Mouse (Mus musculus) brain, embryonic 14.5 days (tissue): ENCODE results near the gene Kyat3.

ENCODE experiments used
- CTCF ChIP-seq: fragments of 200-500 bp; IDR thresholded peaks from 2 replicates; pipeline ENCODE4 v1.5.1; 2012; ENCODE audit warnings: inconsistent platforms, mild to moderate bottlenecking, moderate library complexity, borderline replicate concordance; ENCODE audit not compliant: insufficient read depth, insufficient read length; ENCODE audit errors: extremely low read depth
- POLR2A ChIP-seq: fragments of 200-500 bp; IDR thresholded peaks from 2 replicates; pipeline ENCODE4 v1.6.1; 2012; ENCODE audit warnings: mild to moderate bottlenecking, inconsistent platforms, borderline replicate concordance; ENCODE audit not compliant: poor library complexity, insufficient read depth, insufficient read length, severe bottlenecking; ENCODE audit errors: extremely low read depth

DNA sequence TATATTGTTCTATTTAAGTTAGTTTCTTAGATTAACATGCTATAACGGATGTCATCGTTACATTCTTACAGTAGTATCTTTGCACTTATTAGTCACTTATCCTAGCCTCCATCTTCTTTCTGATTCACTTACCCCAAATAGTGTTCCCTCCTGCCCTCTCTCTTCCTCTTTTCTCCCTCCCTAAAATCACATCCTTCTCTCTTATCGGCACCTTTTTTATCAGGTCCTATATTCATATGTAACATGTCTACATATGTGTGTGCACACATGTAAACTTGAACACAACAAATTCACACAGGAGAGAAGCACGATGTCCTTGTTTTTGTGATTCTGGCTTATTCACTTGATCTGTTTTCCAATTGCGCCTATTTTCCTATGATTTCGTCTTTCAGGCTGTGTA lies 67.6 kb downstream of the Kyat3 start:
- TF ChIP-seq CTCF = no peak
- no peak for TF ChIP-seq POLR2A
